Mouse (Mus musculus) CH12.LX (cell line): Measurements from ENCODE around the gene Asb13. TPM values are rescaled to one million over a fixed set of nuclear protein-coding genes. Genes with fewer than 3 reads are reported as not detected.
A peak's percentile ranks its signal among the peaks of the same experiment; 100 is the strongest.

Source experiments
- DNase-seq: peaks from one replicate; pipeline ENCODE4 v3.0.0-alpha.2; 2013; ENCODE audit errors: extremely low read depth
- H3K27ac ChIP-seq: 2 replicates; pipeline ENCODE4 v1.5.1; 2012; ENCODE audit warnings: low read depth, mild to moderate bottlenecking, control low read depth, moderate library complexity; ENCODE audit not compliant: insufficient read depth
- H3K27me3 ChIP-seq: replicated peaks from 2 replicates; pipeline ENCODE3; 2012; ENCODE audit warnings: inconsistent platforms
- H3K36me3 ChIP-seq, 2 experiments: replicated peaks in 1 of 2; 2 replicates each; pipeline versions ENCODE3 to v1.6.1; 2012; ENCODE audit warnings: inconsistent platforms in 1 of 2, low read length in 1 of 2, mild to moderate bottlenecking in 1 of 2, mixed read lengths in 1 of 2, moderate library complexity in 1 of 2; ENCODE audit not compliant: control insufficient read depth in 1 of 2, insufficient read depth in 1 of 2
- H3K4me1 ChIP-seq, 2 experiments: 2 replicates each; pipeline ENCODE4 v1.6.1; 2012; ENCODE audit warnings: inconsistent platforms in 1 of 2, moderate library complexity in 1 of 2; ENCODE audit not compliant: insufficient read depth in 2 of 2, control insufficient read depth in 1 of 2
- H3K4me2 ChIP-seq: 2 replicates; pipeline ENCODE4 v1.6.1; 2012; ENCODE audit warnings: low read depth, mild to moderate bottlenecking, control low read depth; ENCODE audit not compliant: poor library complexity, insufficient read depth, severe bottlenecking
- H3K4me3 ChIP-seq, 3 experiments: fragments of 150-350 bp in 1 of 3; sonication (generic) in 1 of 3; replicated peaks in 1 of 3; 2 replicates each; pipeline versions ENCODE3 to v1.5.1; 2011 to 2012; ENCODE audit warnings: low read depth in 2 of 3, low read length in 2 of 3, mild to moderate bottlenecking in 2 of 3, moderate library complexity in 2 of 3, control low read depth in 1 of 3, improper control_type of control experiment in 1 of 3, inconsistent platforms in 1 of 3, mixed read lengths in 1 of 3; ENCODE audit not compliant: poor library complexity in 1 of 3
- H3K79me2 ChIP-seq: replicated peaks from 2 replicates; pipeline ENCODE4 v1.6.1; 2012; ENCODE audit warnings: mild to moderate bottlenecking, moderate library complexity; ENCODE audit not compliant: control insufficient read depth, poor library complexity, insufficient read depth, severe bottlenecking; ENCODE audit errors: extremely low read depth
- H3K9ac ChIP-seq: 2 replicates; pipeline ENCODE4 v1.6.1; 2012; ENCODE audit warnings: low read depth, mild to moderate bottlenecking, control low read depth, moderate library complexity; ENCODE audit not compliant: insufficient read depth
- H3K9me3 ChIP-seq: replicated peaks from 2 replicates; pipeline ENCODE3; 2012; ENCODE audit warnings: low read length, inconsistent platforms, mixed read lengths
- CTCF ChIP-seq, 2 experiments: IDR thresholded peaks in 1 of 2; conservative IDR thresholded peaks in 1 of 2; 2 replicates each; pipeline ENCODE4 v1.5.1; 2011 to 2012; ENCODE audit warnings: low read depth in 2 of 2, low read length in 2 of 2, improper control_type of control experiment in 1 of 2, inconsistent platforms in 1 of 2, mild to moderate bottlenecking in 1 of 2, moderate library complexity in 1 of 2
- ETS1 ChIP-seq: conservative IDR thresholded peaks from 2 replicates; pipeline ENCODE4 v1.6.1; 2012; ENCODE audit warnings: low read depth, mild to moderate bottlenecking, inconsistent platforms, low read length, improper control_type of control experiment, moderate library complexity
- HCFC1 ChIP-seq: IDR thresholded peaks from 2 replicates; pipeline ENCODE4 v1.6.1; 2012; ENCODE audit warnings: low read depth, mild to moderate bottlenecking, inconsistent platforms, low read length, improper control_type of control experiment
- JUN ChIP-seq: IDR thresholded peaks from 2 replicates; pipeline ENCODE4 v1.6.1; 2011; ENCODE audit warnings: low read depth, mild to moderate bottlenecking, low read length, improper control_type of control experiment, moderate library complexity; ENCODE audit not compliant: insufficient read depth
- JUND ChIP-seq: conservative IDR thresholded peaks from 2 replicates; pipeline ENCODE4 v1.6.1; 2011; ENCODE audit warnings: low read depth, low read length, improper control_type of control experiment
- MAFK ChIP-seq: IDR thresholded peaks from 2 replicates; pipeline ENCODE4 v1.6.1; 2011; ENCODE audit warnings: low read length, improper control_type of control experiment; ENCODE audit not compliant: insufficient replicate concordance
- MAX ChIP-seq: IDR thresholded peaks from 2 replicates; pipeline ENCODE4 v1.6.1; 2011; ENCODE audit warnings: low read length, improper control_type of control experiment
- MEF2A ChIP-seq: IDR thresholded peaks from 2 replicates; pipeline ENCODE4 v1.6.1; 2014; ENCODE audit warnings: low read depth, mild to moderate bottlenecking, inconsistent platforms, low read length, improper control_type of control experiment, borderline replicate concordance
- MYC ChIP-seq: IDR thresholded peaks from 2 replicates; pipeline ENCODE4 v1.6.1; 2011; ENCODE audit warnings: low read depth, mild to moderate bottlenecking, improper control_type of control experiment, low read length
- NELFE ChIP-seq: IDR thresholded peaks from 2 replicates; pipeline ENCODE4 v1.6.1; 2011; ENCODE audit warnings: low read depth, low read length, improper control_type of control experiment
- NRF1 ChIP-seq: IDR thresholded peaks from 2 replicates; pipeline ENCODE4 v1.6.1; 2014; ENCODE audit warnings: low read depth, mild to moderate bottlenecking, inconsistent platforms, low read length, improper control_type of control experiment, moderate library complexity
- POLR2A ChIP-seq: IDR thresholded peaks from 2 replicates; pipeline ENCODE4 v1.6.1; 2011; ENCODE audit warnings: low read depth, mild to moderate bottlenecking, improper control_type of control experiment, low read length
- POLR2AphosphoS2 ChIP-seq: IDR thresholded peaks from 2 replicates; pipeline ENCODE4 v1.6.1; 2011; ENCODE audit warnings: low read depth, low read length, improper control_type of control experiment
- RAD21 ChIP-seq: IDR thresholded peaks from 2 replicates; pipeline ENCODE4 v1.6.1; 2011; ENCODE audit warnings: low read depth, mild to moderate bottlenecking, low read length, improper control_type of control experiment, moderate library complexity
- RCOR1 ChIP-seq: conservative IDR thresholded peaks from 2 replicates; pipeline ENCODE4 v1.6.1; 2012; ENCODE audit warnings: low read depth, mild to moderate bottlenecking, inconsistent platforms, low read length, improper control_type of control experiment
- SMC3 ChIP-seq: IDR thresholded peaks from 2 replicates; pipeline ENCODE4 v1.6.1; 2011; ENCODE audit warnings: low read depth, low read length, improper control_type of control experiment
- TBP ChIP-seq: conservative IDR thresholded peaks from 2 replicates; pipeline ENCODE4 v1.6.1; 2011; ENCODE audit warnings: low read depth, low read length, improper control_type of control experiment
- TCF12 ChIP-seq: IDR thresholded peaks from 2 replicates; pipeline ENCODE4 v1.6.1; 2014; ENCODE audit warnings: low read depth, mild to moderate bottlenecking, inconsistent platforms, low read length, improper control_type of control experiment
- UBTF ChIP-seq: IDR thresholded peaks from 2 replicates; pipeline ENCODE4 v1.6.1; 2012; ENCODE audit warnings: low read depth, mild to moderate bottlenecking, inconsistent platforms, low read length, improper control_type of control experiment, moderate library complexity
- ZC3H11A ChIP-seq: IDR thresholded peaks from 2 replicates; pipeline ENCODE4 v1.6.1; 2012; ENCODE audit warnings: low read depth, mild to moderate bottlenecking, inconsistent platforms, low read length, improper control_type of control experiment
- ZKSCAN1 ChIP-seq: IDR thresholded peaks from 2 replicates; pipeline ENCODE4 v1.6.1; 2012; ENCODE audit warnings: low read depth, inconsistent platforms, low read length, improper control_type of control experiment, borderline replicate concordance
- ZMIZ1 ChIP-seq: IDR thresholded peaks from 2 replicates; pipeline ENCODE4 v1.6.1; 2012; ENCODE audit warnings: low read depth, mild to moderate bottlenecking, inconsistent platforms, low read length, improper control_type of control experiment
- dilution Hi-C: fragments of 300-500 bp; cut with MboI; formaldehyde crosslinking; loops from 2 replicates; pipeline ENCODE4 v1.14.3; 2020; ENCODE audit warnings: low sequenced_read_pairs; ENCODE audit not compliant: extremely low pct_unique_long_range_greater_than_20kb, extremely low pct_ligation_motif_present
- in situ Hi-C: fragments of 300-500 bp; cut with MboI; formaldehyde crosslinking; loops from 3 replicates; pipeline ENCODE4 v1.14.3; 2019; ENCODE audit warnings: low sequenced_read_pairs, low pct_ligation_motif_present, low pct_unique_long_range_greater_than_20kb, mixed read lengths
- polyA plus RNA-seq: library from polyadenylated mRNA; unstranded; fragments of >175 nt; gene quantifications from 2 replicates; pipeline ENCODE4 v1.2.1, GENCODE M21; 2012; ENCODE audit warnings: low read depth; ENCODE audit not compliant: insufficient read length
- total RNA-seq, 2 experiments: library from RNA; depleted of rRNA; stranded (reverse); fragments of 300-350 nt in 1 of 2; fragments of >200 nt in 1 of 2; gene quantifications; 2 replicates each; pipeline ENCODE4 v1.2.3; 2012 to 2014

Gene Asb13
- total and polyA plus RNA-seq, 3 experiments, result 0.78 to 2.0 (median 1.4) TPM

GRCm38 (mm10) chr13:3633895-3634811, at the start of gene Asb13 (continued):
- TF ChIP-seq ZC3H11A, result no peak

GRCm38 (mm10) chr13:3590789-3591188, 43.0 kb upstream of the Asb13 start:
- Histone ChIP-seq H3K36me3 (peaks cover 30 to 77% of the 10 kb centered on the region in 2 experiments), H3K4me2 (no peak overlapping the region), H3K4me3 (no peak overlapping the region), H3K27me3 (no peaks in the 10 kb centered on the region), H3K79me2 (no peaks in the 10 kb centered on the region), H3K9me3 (no peaks in the 10 kb centered on the region), H3K9ac (no peak overlapping the region), H3K4me1 (no peaks in the 10 kb centered on the region), H3K27ac (no peak overlapping the region)
- in situ Hi-C loops, result loop anchor here (10.0 kb wide), 1 partner anchor 46 kb away; no protein-coding TSS in a partner anchor
- dilution Hi-C loops, result no loop called here
- peak; percentile 13 for DNase-seq
- TF ChIP-seq ETS1 (no peak), UBTF (no peak), NELFE (no peak), POLR2A (no peak), ZKSCAN1 (no peak), RAD21 (peak; percentile 14), JUND (no peak), CTCF (conservative IDR thresholded peaks at IDR 0.05 in 1 of 2, IDR thresholded peaks at IDR 0.05 in 1 of 2; ENCODE audit: low read depth in 2 of 2, low read length in 2 of 2) (peak in 1 of 2 experiments; percentile 58; a peak in 2 of 4 replicates), MAX (no peak), ZC3H11A (no peak), ZMIZ1 (no peak), NRF1 (no peak), POLR2AphosphoS2 (no peak), SMC3 (peak; percentile 51), MYC (no peak)

GRCm38 (mm10) chr13:3594311-3594710, 39.5 kb upstream of the Asb13 start:
- no peaks in the 10 kb centered on the region for H3K4me1 ChIP-seq
- peaks cover 32 to 79% of the 10 kb centered on the region in 2 experiments for H3K36me3 ChIP-seq
- no peak overlapping the region for H3K4me3 ChIP-seq
- in situ Hi-C loops, result loop anchor here (10.0 kb wide), 1 partner anchor 50 kb away; no protein-coding TSS in a partner anchor
- H3K4me2 ChIP-seq, result no peak overlapping the region
- H3K9me3 ChIP-seq, result no peaks in the 10 kb centered on the region
- no peak for DNase-seq
- 0 out of 2 replicates have a peak, but pooled peaks cover 3% of the 10 kb centered on the region for H3K79me2 ChIP-seq
- dilution Hi-C loops, result no loop called here
- no peak overlapping the region for H3K27ac ChIP-seq
- no peaks in the 10 kb centered on the region for H3K27me3 ChIP-seq
- H3K9ac ChIP-seq, result no peak overlapping the region
- TF ChIP-seq JUN (no peak), RCOR1 (no peak), HCFC1 (no peak), NRF1 (no peak), TCF12 (no peak), RAD21 (no peak), TBP (no peak), MEF2A (no peak), SMC3 (no peak), JUND (no peak), MAFK (no peak), UBTF (no peak)
- TF ChIP-seq, all 38 proteins: peak for 0
